Mouse (Mus musculus): ENCODE measurements around the gene Borcs5. TPM values are rescaled to one million over a fixed set of nuclear protein-coding genes. Genes with fewer than 3 reads are reported as not detected.

The Borcs5 gene
- total and polyA plus RNA-seq, 3 experiments: 10.2 to 16.4 (median 10.4) TPM

- dilution Hi-C loops (cut with MboI; ENCODE audit: extremely low pct_ligation_motif_present, extremely low pct_unique_long_range_greater_than_20kb, low sequenced_read_pairs): no loop called here
Measured at GRCm38 (mm10) chr6:134611896-134612295, 27.4 kb upstream of the Borcs5 start.

GRCm38 (mm10) chr6:134614322-134614721, 25.0 kb upstream of the Borcs5 start:
- no peak overlapping the region for H3K27ac ChIP-seq (ENCODE audit: insufficient read depth, low read depth)
- peaks cover 0 to 7% of the 10 kb centered on the region in 2 experiments; a peak in 2 of 4 replicates for H3K4me1 ChIP-seq (ENCODE audit: control insufficient read depth in 1 of 2, insufficient read depth in 2 of 2)
- no peak overlapping the region for H3K4me2 ChIP-seq (ENCODE audit: insufficient read depth, low read depth, poor library complexity, severe bottlenecking)
- H3K4me3 ChIP-seq (replicated peaks in 1 of 3; ENCODE audit: low read depth in 2 of 3, low read length in 2 of 3, poor library complexity in 1 of 3): no peak overlapping the region
- dilution Hi-C loops (cut with MboI; ENCODE audit: extremely low pct_ligation_motif_present, extremely low pct_unique_long_range_greater_than_20kb, low sequenced_read_pairs) (no loop called here), in situ Hi-C loops (cut with MboI; ENCODE audit: low pct_ligation_motif_present, low pct_unique_long_range_greater_than_20kb, low sequenced_read_pairs) (loop anchor here (25.0 kb wide), 1 partner anchor 652 kb away; no protein-coding TSS in a partner anchor)
- TF ChIP-seq NELFE (IDR thresholded peaks at IDR 0.05; ENCODE audit: low read depth, low read length): no peak
- no peak overlapping the region for H3K9ac ChIP-seq (ENCODE audit: insufficient read depth, low read depth)
- no peak for DNase-seq (ENCODE audit: extremely low read depth)
- H3K36me3 ChIP-seq (replicated peaks in 1 of 2; ENCODE audit: control insufficient read depth in 1 of 2, insufficient read depth in 1 of 2, low read length in 1 of 2): no peaks in the 10 kb centered on the region
- no peaks in the 10 kb centered on the region for H3K27me3 ChIP-seq (replicated peaks)
- no peaks in the 10 kb centered on the region for H3K79me2 ChIP-seq (replicated peaks; ENCODE audit: control insufficient read depth, extremely low read depth, insufficient read depth, poor library complexity, severe bottlenecking)
- no peaks in the 10 kb centered on the region for H3K9me3 ChIP-seq (replicated peaks; ENCODE audit: low read length)

More at GRCm38 (mm10) chr6:134611896-134612295, 27.4 kb upstream of the Borcs5 start:
- no peak overlapping the region for H3K4me2 ChIP-seq (ENCODE audit: insufficient read depth, low read depth, poor library complexity, severe bottlenecking)
- no peak overlapping the region for H3K9ac ChIP-seq (ENCODE audit: insufficient read depth, low read depth)
- H3K9me3 ChIP-seq (replicated peaks; ENCODE audit: low read length): no peaks in the 10 kb centered on the region
- no peak overlapping the region for H3K27ac ChIP-seq (ENCODE audit: insufficient read depth, low read depth)
- no peaks in the 10 kb centered on the region for H3K27me3 ChIP-seq (replicated peaks)
- no peak overlapping the region for H3K4me3 ChIP-seq (replicated peaks in 1 of 3; ENCODE audit: low read depth in 2 of 3, low read length in 2 of 3, poor library complexity in 1 of 3)
- peaks cover 0 to 13% of the 10 kb centered on the region in 2 experiments; a peak in 2 of 4 replicates for H3K4me1 ChIP-seq (ENCODE audit: control insufficient read depth in 1 of 2, insufficient read depth in 2 of 2)
- no peaks in the 10 kb centered on the region for H3K36me3 ChIP-seq (replicated peaks in 1 of 2; ENCODE audit: control insufficient read depth in 1 of 2, insufficient read depth in 1 of 2, low read length in 1 of 2)
- TF ChIP-seq RAD21 (IDR thresholded peaks at IDR 0.05; ENCODE audit: low read depth, low read length) (no peak), ZMIZ1 (IDR thresholded peaks at IDR 0.05; ENCODE audit: low read depth, low read length) (no peak), EP300 (IDR thresholded peaks at IDR 0.05; ENCODE audit: low read length) (no peak), MYC (IDR thresholded peaks at IDR 0.05; ENCODE audit: low read depth, low read length) (no peak), CHD1 (IDR thresholded peaks at IDR 0.05; ENCODE audit: low read depth, low read length) (no peak), IRF4 (IDR thresholded peaks at IDR 0.05; ENCODE audit: low read depth, low read length) (no peak)
- H3K79me2 ChIP-seq (replicated peaks; ENCODE audit: control insufficient read depth, extremely low read depth, insufficient read depth, poor library complexity, severe bottlenecking): no peaks in the 10 kb centered on the region
- in situ Hi-C loops (cut with MboI; ENCODE audit: low pct_ligation_motif_present, low pct_unique_long_range_greater_than_20kb, low sequenced_read_pairs): loop anchor here (25.0 kb wide), 1 partner anchor 650 kb away; no protein-coding TSS in a partner anchor
- no peak for DNase-seq (ENCODE audit: extremely low read depth)

- Histone ChIP-seq H3K27me3 (replicated peaks) (no peaks in the 10 kb centered on the region), H3K4me1 (ENCODE audit: control insufficient read depth in 1 of 2, insufficient read depth in 2 of 2) (peaks cover 0 to 5% of the 10 kb centered on the region in 2 experiments; a peak in 2 of 4 replicates), H3K27ac (ENCODE audit: insufficient read depth, low read depth) (no peak overlapping the region), H3K9me3 (replicated peaks; ENCODE audit: low read length) (no peaks in the 10 kb centered on the region), H3K9ac (ENCODE audit: insufficient read depth, low read depth) (no peak overlapping the region), H3K4me2 (ENCODE audit: insufficient read depth, low read depth, poor library complexity, severe bottlenecking) (peak overlapping the region; percentile 90), H3K4me3 (replicated peaks in 1 of 3; ENCODE audit: low read depth in 2 of 3, low read length in 2 of 3, poor library complexity in 1 of 3) (peak overlapping the region in 2 of 3 experiments; percentile 22 to 25), H3K36me3 (replicated peaks in 1 of 2; ENCODE audit: control insufficient read depth in 1 of 2, insufficient read depth in 1 of 2, low read length in 1 of 2) (no peaks in the 10 kb centered on the region), H3K79me2 (replicated peaks; ENCODE audit: control insufficient read depth, extremely low read depth, insufficient read depth, poor library complexity, severe bottlenecking) (no peaks in the 10 kb centered on the region)
- in situ Hi-C loops (cut with MboI; ENCODE audit: low pct_ligation_motif_present, low pct_unique_long_range_greater_than_20kb, low sequenced_read_pairs): loop anchor here (5.0 to 25.0 kb wide), 2 partner anchors 183 to 653 kb away; no protein-coding TSS in a partner anchor
- dilution Hi-C loops (cut with MboI; ENCODE audit: extremely low pct_ligation_motif_present, extremely low pct_unique_long_range_greater_than_20kb, low sequenced_read_pairs): no loop called here
- DNase-seq (ENCODE audit: extremely low read depth): peak; percentile 73
- TF ChIP-seq ETS1 (conservative IDR thresholded peaks at IDR 0.05; ENCODE audit: low read depth, low read length): no peak
- TF ChIP-seq JUN (IDR thresholded peaks at IDR 0.05; ENCODE audit: insufficient read depth, low read depth, low read length): no peak
- TF ChIP-seq ZNF384 (IDR thresholded peaks at IDR 0.05; ENCODE audit: low read depth, low read length): peak; percentile 70
- peak; percentile 47 for TF ChIP-seq ZC3H11A (IDR thresholded peaks at IDR 0.05; ENCODE audit: low read depth, low read length)
- TF ChIP-seq JUND (conservative IDR thresholded peaks at IDR 0.05; ENCODE audit: low read depth, low read length): peak; percentile 17; the same call in 1 of the 2 replicates
- TF ChIP-seq HCFC1 (IDR thresholded peaks at IDR 0.05; ENCODE audit: low read depth, low read length): no peak
- no peak for TF ChIP-seq RCOR1 (conservative IDR thresholded peaks at IDR 0.05; ENCODE audit: low read depth, low read length)
- no peak; the same call in 1 of the 2 replicates for TF ChIP-seq USF2 (conservative IDR thresholded peaks at IDR 0.05; ENCODE audit: low read depth, low read length)
- peak; percentile 92 for TF ChIP-seq SMC3 (IDR thresholded peaks at IDR 0.05; ENCODE audit: low read depth, low read length)
- 0 out of 2 replicates have a peak, but pooled peaks have one; percentile 22 for TF ChIP-seq TCF12 (IDR thresholded peaks at IDR 0.05; ENCODE audit: low read depth, low read length)
- TF ChIP-seq IRF4 (IDR thresholded peaks at IDR 0.05; ENCODE audit: low read depth, low read length): 0 out of 2 replicates have a peak, but pooled peaks have one; percentile 31
- peak; percentile 74 for TF ChIP-seq SIN3A (IDR thresholded peaks at IDR 0.05; ENCODE audit: low read length)
- TF ChIP-seq BHLHE40 (IDR thresholded peaks at IDR 0.05; ENCODE audit: low read depth, low read length): peak; percentile 92
- TF ChIP-seq TBP (conservative IDR thresholded peaks at IDR 0.05; ENCODE audit: low read depth, low read length): no peak
- peak; percentile 85 for TF ChIP-seq RAD21 (IDR thresholded peaks at IDR 0.05; ENCODE audit: low read depth, low read length)
- no peak for TF ChIP-seq ZMIZ1 (IDR thresholded peaks at IDR 0.05; ENCODE audit: low read depth, low read length)
- no peak for TF ChIP-seq NRF1 (IDR thresholded peaks at IDR 0.05; ENCODE audit: low read depth, low read length)
- TF ChIP-seq PAX5 (IDR thresholded peaks at IDR 0.05; ENCODE audit: low read length): no peak
Measured at GRCm38 (mm10) chr6:134614723-134615648, 24.3 kb upstream of the Borcs5 start.
